Mouse (Mus musculus): ENCODE measurements at regions not wholly inside any gene's neighbourhood (a gene's known extent, or its start where the extent isn't known, plus 50 kb on each side); places are given as distances from the start of the nearest gene placed in this dataset.

DNA sequence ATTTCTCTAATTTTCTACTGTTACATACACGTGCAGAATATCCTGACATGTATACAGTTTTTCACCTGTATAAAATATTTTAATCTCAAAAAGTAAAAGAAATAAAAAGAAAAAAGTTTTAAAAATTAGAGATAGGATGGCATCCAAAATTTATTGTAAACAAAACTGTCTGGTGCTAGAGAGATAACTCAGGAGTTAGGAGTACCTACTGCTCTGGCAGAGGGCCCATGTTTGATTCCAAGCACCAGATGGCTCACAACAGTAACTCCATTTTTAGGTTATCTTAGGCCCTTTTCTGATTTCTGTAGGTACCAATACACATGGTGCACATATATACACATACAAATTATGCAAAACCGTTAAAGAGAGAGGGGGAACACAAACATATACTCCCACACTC lies 320.0 kb upstream of the Klhl1 start:
- TF ChIP-seq EP300 (IDR thresholded peaks at IDR 0.05; ENCODE audit: low read depth) (no peak), CTCF (IDR thresholded peaks at IDR 0.05; ENCODE audit: low read depth) (no peak)
